Mouse (Mus musculus) lung, embryonic 16.5 days (tissue): ENCODE data around the gene Stxbp3. TPM values are rescaled to one million over a fixed set of nuclear protein-coding genes. Genes with fewer than 3 reads are reported as not detected.

Experiments used
- ATAC-seq: fragments of 200-750 bp; cut with Nextera tagmentation; 2 replicates; pipeline ENCODE4 v1.8.0; 2017; ENCODE audit warnings: low read depth, mild to moderate bottlenecking, moderate library complexity
- H3K27ac ChIP-seq: fragments of 300-500 bp; sonication (generic); 2 replicates; pipeline ENCODE4 v1.5.1; 2014; ENCODE audit warnings: mild to moderate bottlenecking, control low read depth, low read length
- H3K27me3 ChIP-seq: fragments of 300-500 bp; sonication (generic); 2 replicates; pipeline ENCODE4 v1.6.1; 2014; ENCODE audit warnings: low read depth, low read length, mixed read lengths; ENCODE audit not compliant: control insufficient read depth, insufficient read depth
- H3K36me3 ChIP-seq: fragments of 300-500 bp; sonication (generic); 2 replicates; pipeline ENCODE4 v1.6.1; 2014; ENCODE audit warnings: low read length; ENCODE audit not compliant: control insufficient read depth, insufficient read depth
- H3K4me1 ChIP-seq: fragments of 300-500 bp; sonication (generic); replicated peaks from 2 replicates; pipeline ENCODE4 v1.6.1; 2014; ENCODE audit warnings: low read length, mixed read lengths; ENCODE audit not compliant: control insufficient read depth, insufficient read depth
- H3K4me2 ChIP-seq: fragments of 300-500 bp; sonication (generic); 2 replicates; pipeline ENCODE4 v1.6.1; 2014; ENCODE audit warnings: low read depth, low read length, control low read depth
- H3K4me3 ChIP-seq: fragments of 300-500 bp; sonication (generic); 2 replicates; pipeline ENCODE4 v1.5.1; 2014; ENCODE audit warnings: mild to moderate bottlenecking, low read length, control low read depth
- H3K9ac ChIP-seq: fragments of 300-500 bp; sonication (generic); 2 replicates; pipeline ENCODE4 v1.6.1; 2014; ENCODE audit warnings: low read length, control low read depth
- H3K9me3 ChIP-seq: fragments of 300-500 bp; sonication (generic); 2 replicates; pipeline ENCODE4 v1.6.1; 2016; ENCODE audit warnings: low read length; ENCODE audit not compliant: control insufficient read depth
- WGBS: fragments of 180-500 bp; shearing (Covaris S2); extraction: QIAGEN DNeasy Blood & Tissue Kit; methylation state at CpG from one replicate; pipeline ENCODE4 v1.1.7; 2014; 5-methylcytosine and 5-hydroxymethylcytosine counted together
- polyA plus RNA-seq: library from polyadenylated mRNA; unstranded; fragments of >200 nt; fragmentation: Nextera tagmentation; extraction: Ambion mirVana; gene quantifications from 2 replicates; pipeline ENCODE4 v1.2.1, GENCODE M21; 2015

Gene Stxbp3
- polyA plus RNA-seq, 1 experiment from 2014 or later = 50.7 TPM

GRCm38 (mm10) chr3:108851554-108851953 lies 11.2 kb upstream of the Stxbp3 start:
- no peak overlapping the region for H3K9ac ChIP-seq
- WGBS = 49% methylated on average over 3 of the region's 3 CpGs
- H3K4me1 ChIP-seq = peaks cover 24% of the 10 kb centered on the region
- no peak overlapping the region for H3K4me3 ChIP-seq
- H3K4me2 ChIP-seq = no peak overlapping the region
- ATAC-seq = no peak
- no peaks in the 10 kb centered on the region for H3K9me3 ChIP-seq
- no peaks in the 10 kb centered on the region for H3K36me3 ChIP-seq
- no peak overlapping the region for H3K27ac ChIP-seq
- H3K27me3 ChIP-seq = no peaks in the 10 kb centered on the region

GRCm38 (mm10) chr3:108851075-108851474 lies 10.7 kb upstream of the Stxbp3 start:
- no peak overlapping the region for H3K27ac ChIP-seq

GRCm38 (mm10) chr3:108850506-108850905 lies 10.2 kb upstream of the Stxbp3 start:
- H3K27me3 ChIP-seq = no peaks in the 10 kb centered on the region
- no peak overlapping the region for H3K27ac ChIP-seq
- H3K4me1 ChIP-seq = peaks cover 14% of the 10 kb centered on the region
- H3K4me2 ChIP-seq = no peak overlapping the region
- H3K4me3 ChIP-seq = no peak overlapping the region
- H3K36me3 ChIP-seq = no peaks in the 10 kb centered on the region
- peak; percentile 59; the same call in 1 of the 2 replicates for ATAC-seq
- H3K9ac ChIP-seq = no peak overlapping the region
- H3K9me3 ChIP-seq = no peaks in the 10 kb centered on the region
- WGBS = 33% methylated on average over 3 of the region's 3 CpGs

More at GRCm38 (mm10) chr3:108851075-108851474, 10.7 kb upstream of the Stxbp3 start:
- Histone ChIP-seq H3K4me1 (peaks cover 20% of the 10 kb centered on the region), H3K9ac (no peak overlapping the region), H3K4me2 (no peak overlapping the region), H3K4me3 (no peak overlapping the region), H3K27me3 (no peaks in the 10 kb centered on the region), H3K36me3 (no peaks in the 10 kb centered on the region), H3K9me3 (no peaks in the 10 kb centered on the region)
- ATAC-seq = no peak
- 76% methylated on average over 2 of the region's 2 CpGs for WGBS

GRCm38 (mm10) chr3:108846616-108847015 lies 6.3 kb upstream of the Stxbp3 start:
- Histone ChIP-seq H3K27ac (no peak overlapping the region), H3K4me1 (peaks cover 6% of the 10 kb centered on the region), H3K4me3 (no peak overlapping the region), H3K36me3 (no peaks in the 10 kb centered on the region), H3K4me2 (no peak overlapping the region), H3K27me3 (no peaks in the 10 kb centered on the region), H3K9me3 (no peaks in the 10 kb centered on the region), H3K9ac (no peak overlapping the region)
- no peak for ATAC-seq
- 61% methylated on average over 3 of the region's 3 CpGs for WGBS

GRCm38 (mm10) chr3:108844521-108844920 lies 4.2 kb upstream of the Stxbp3 start:
- Histone ChIP-seq H3K27ac (no peak overlapping the region), H3K36me3 (no peaks in the 10 kb centered on the region), H3K27me3 (no peaks in the 10 kb centered on the region), H3K4me1 (no peaks in the 10 kb centered on the region), H3K4me2 (no peak overlapping the region), H3K9me3 (no peaks in the 10 kb centered on the region), H3K9ac (no peak overlapping the region), H3K4me3 (no peak overlapping the region)
- WGBS = 75% methylated on average over 5 of the region's 5 CpGs
- no peak for ATAC-seq

- 78% methylated on average over 6 of the region's 6 CpGs for WGBS
- no peak for ATAC-seq
- H3K9ac ChIP-seq = no peak overlapping the region
- H3K27ac ChIP-seq = no peak overlapping the region
- H3K4me1 ChIP-seq = peaks cover 2% of the 10 kb centered on the region
- H3K36me3 ChIP-seq = no peaks in the 10 kb centered on the region
- H3K4me3 ChIP-seq = no peak overlapping the region
- H3K9me3 ChIP-seq = no peaks in the 10 kb centered on the region
- H3K27me3 ChIP-seq = no peaks in the 10 kb centered on the region
- no peak overlapping the region for H3K4me2 ChIP-seq
Measured at GRCm38 (mm10) chr3:108844026-108844425, 3.7 kb upstream of the Stxbp3 start.

- Histone ChIP-seq H3K27me3 (no peaks in the 10 kb centered on the region), H3K4me3 (no peak overlapping the region), H3K36me3 (0 out of 2 replicates have a peak, but pooled peaks cover 3% of the 10 kb centered on the region), H3K27ac (no peak overlapping the region), H3K4me2 (no peak overlapping the region), H3K9me3 (no peaks in the 10 kb centered on the region), H3K4me1 (peaks cover 10% of the 10 kb centered on the region), H3K9ac (no peak overlapping the region)
- ATAC-seq = no peak; the same call in 1 of the 2 replicates
- WGBS = 56% methylated on average over 4 of the region's 4 CpGs
Measured at GRCm38 (mm10) chr3:108840716-108841054, 359 bp upstream of the Stxbp3 start.

- Histone ChIP-seq H3K27me3 (no peaks in the 10 kb centered on the region), H3K9ac (peak overlapping the region; percentile 79), H3K9me3 (no peaks in the 10 kb centered on the region), H3K4me1 (peaks cover 10% of the 10 kb centered on the region), H3K36me3 (0 out of 2 replicates have a peak, but pooled peaks cover 3% of the 10 kb centered on the region), H3K4me2 (peak overlapping the region; percentile 67), H3K27ac (peak overlapping the region; percentile 85), H3K4me3 (peak overlapping the region; percentile 84)
- 2% methylated on average over 8 of the region's 8 CpGs for WGBS
- no peak for ATAC-seq
Measured at GRCm38 (mm10) chr3:108839647-108839999, 703 bp downstream of the Stxbp3 start.

GRCm38 (mm10) chr3:108838980-108839379 lies 1.3 kb downstream of the Stxbp3 start:
- no peak overlapping the region for H3K27ac ChIP-seq
- no peak for ATAC-seq
- H3K9ac ChIP-seq = no peak overlapping the region
- peak overlapping the region; percentile 84 for H3K4me3 ChIP-seq
- H3K9me3 ChIP-seq = no peaks in the 10 kb centered on the region
- H3K4me1 ChIP-seq = peaks cover 10% of the 10 kb centered on the region
- H3K36me3 ChIP-seq = 0 out of 2 replicates have a peak, but pooled peaks cover 3% of the 10 kb centered on the region
- no peaks in the 10 kb centered on the region for H3K27me3 ChIP-seq
- H3K4me2 ChIP-seq = peak overlapping the region; percentile 67
- 77% methylated on average over 7 of the region's 7 CpGs for WGBS

GRCm38 (mm10) chr3:108836931-108837330 lies 3.4 kb downstream of the Stxbp3 start:
- H3K9ac ChIP-seq = no peak overlapping the region
- no peak overlapping the region for H3K27ac ChIP-seq
- H3K9me3 ChIP-seq = no peaks in the 10 kb centered on the region
- H3K27me3 ChIP-seq = no peaks in the 10 kb centered on the region
- H3K4me3 ChIP-seq = no peak overlapping the region
- peaks cover 10% of the 10 kb centered on the region for H3K4me1 ChIP-seq
- 85% methylated on average over 6 of the region's 6 CpGs for WGBS
- no peak overlapping the region for H3K4me2 ChIP-seq
- H3K36me3 ChIP-seq = 0 out of 2 replicates have a peak, but pooled peaks cover 3% of the 10 kb centered on the region
- ATAC-seq = no peak
